8 mouse cellular contexts compared by ENCODE assay signal in the genomic region with DNA sequence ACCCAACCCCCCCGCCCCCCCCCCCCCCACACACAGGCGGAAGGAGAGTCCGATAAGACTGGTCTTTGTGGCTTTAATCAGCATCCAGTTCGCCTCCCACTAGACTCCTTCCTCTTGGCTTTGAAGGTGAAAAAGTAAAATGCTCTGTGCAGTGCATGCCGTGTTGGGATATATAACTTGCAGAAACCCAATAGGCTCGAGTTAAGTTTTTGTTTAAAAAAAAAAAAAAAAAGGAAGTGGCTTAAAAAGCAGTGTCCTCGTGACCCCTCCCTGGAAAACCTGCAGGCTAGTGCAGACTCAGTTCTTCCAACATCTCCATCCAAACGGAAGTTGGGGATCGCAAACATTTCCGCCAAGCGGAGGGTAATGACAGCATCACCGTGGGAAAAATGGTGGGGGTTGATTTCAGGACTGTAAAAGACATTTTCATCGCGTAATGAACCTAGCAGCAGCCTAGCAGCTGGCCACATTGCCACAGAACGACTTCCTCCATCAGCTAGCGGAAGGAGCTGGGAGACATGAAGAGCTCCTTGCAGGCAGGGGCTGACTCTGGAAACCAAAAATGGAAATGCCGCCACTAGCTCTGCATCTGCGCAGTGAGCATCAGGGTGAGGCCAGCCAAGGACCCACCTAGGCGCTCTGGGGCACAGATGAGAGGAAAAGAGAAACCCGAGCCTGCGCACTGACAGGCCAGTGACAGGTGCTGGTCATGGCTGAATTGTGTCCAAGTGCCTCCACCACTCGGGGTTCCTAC. TPM values are rescaled to one million over a fixed set of nuclear protein-coding genes. Genes with fewer than 3 reads are reported as not detected.
DNase-seq lines count a peak whose midpoint lies in the region; ATAC-seq and TF ChIP-seq lines count a peak whose summit lies in the region.

No protein-coding gene starts in this region.

- 5% methylated on average over 22 of the region's 22 CpGs for WGBS in liver, embryonic 13.5 days (ENCODE audit: insufficient replicate concordance)

- no peak for TF ChIP-seq POLR2A in bone marrow macrophage, adult 2 months (IDR thresholded peaks at IDR 0.05; ENCODE audit: borderline replicate concordance, low read depth, low read length)

- intact Hi-C loops in gastrocnemius, postnatal 36 days (cut with DNase I): loop anchor here (5.0 kb wide), 1 partner anchor 115 kb away; a partner anchor contains a TSS

- ATAC-seq in liver, embryonic 13.5 days (ENCODE audit: low read depth): peak; percentile 47
- peak; percentile 85 for ATAC-seq in neutrophil, adult 5-6 weeks (ENCODE audit: extremely low read depth, insufficient number of reproducible peaks, low FRiP score, poor library complexity, severe bottlenecking)

- peak; percentile 23 to 36 for DNase-seq in left cerebral cortex, adult 9 months (ENCODE audit: low spot score in 2 of 2)
- no peak for DNase-seq in left cerebral cortex, adult 11 months (ENCODE audit: low spot score)
- peak; percentile 51 to 60 for DNase-seq in gastrocnemius, postnatal 36 days
- DNase-seq in kidney, adult 11 months: peak; percentile 46
- DNase-seq in liver, embryonic 13.5 days: peak; percentile 22
- DNase-seq in ovary, adult 18-20 months (ENCODE audit: low spot score): no peak

- H3K27me3 ChIP-seq in liver, embryonic 13.5 days: peaks cover 10% of the 10 kb centered on the region

- peak overlapping the region; percentile 52 for H3K4me3 ChIP-seq in bone marrow macrophage, adult 2 months (ENCODE audit: insufficient read depth, low read length)
- H3K4me3 ChIP-seq in liver, embryonic 13.5 days (replicated peaks): peak overlapping the region; percentile 43

- H3K27ac ChIP-seq in bone marrow macrophage, adult 2 months (ENCODE audit: insufficient read depth, low read depth, low read length): peak overlapping the region; percentile 80
- H3K27ac ChIP-seq in liver, embryonic 13.5 days: peak overlapping the region; percentile 43; the same call in 1 of the 2 replicates

- peak overlapping the region; percentile 18 for H3K9ac ChIP-seq in liver, embryonic 13.5 days

- H3K4me1 ChIP-seq in bone marrow macrophage, adult 2 months (ENCODE audit: control insufficient read depth, insufficient read depth, low read length): peaks cover 36% of the 10 kb centered on the region
- H3K4me1 ChIP-seq in liver, embryonic 13.5 days (replicated peaks): peaks cover 46% of the 10 kb centered on the region

- TF ChIP-seq CTCF in bone marrow macrophage, adult 2 months (IDR thresholded peaks at IDR 0.05; ENCODE audit: low read depth, low read length): no peak

- no peaks in the 10 kb centered on the region for H3K9me3 ChIP-seq in liver, embryonic 13.5 days (replicated peaks)

- no peaks in the 10 kb centered on the region for H3K36me3 ChIP-seq in liver, embryonic 13.5 days

- H3K4me2 ChIP-seq in liver, embryonic 13.5 days: peak overlapping the region; percentile 67

RNA-seq across cellular contexts. Expression of a gene that starts 4.3 kb away (rescaled TPM):
- polyA plus RNA-seq in bone marrow macrophage, adult 2 months (2012; ENCODE audit: insufficient read depth, insufficient read length, missing spikeins): not detected in 2 replicates
- total RNA-seq in gastrocnemius, postnatal 36 days (2021): not detected
- not detected in 2 replicates for polyA plus RNA-seq in liver, embryonic 13.5 days (2015; fragmentation: Nextera tagmentation; extraction: Ambion mirVana)
- total RNA-seq in neutrophil, adult 5-6 weeks (2017): not detected in 2 replicates

Comparison
In these comparisons a context has a peak if more than half of its experiments do, and no peak if none do; other contexts are left out.
1. DNase-seq: peak in left cerebral cortex, adult 9 months (2 of 2), gastrocnemius, postnatal 36 days (2 of 2), kidney, adult 11 months (single experiment) and liver, embryonic 13.5 days (single experiment); none in left cerebral cortex, adult 11 months (single experiment) and ovary, adult 18-20 months (single experiment).